Mouse (Mus musculus) midbrain, embryonic 16.5 days (tissue): ENCODE measurements around the gene Ppp3ca. TPM values are rescaled to one million over a fixed set of nuclear protein-coding genes. Genes with fewer than 3 reads are reported as not detected.

ENCODE experiments used
- ATAC-seq: fragments of 200-750 bp; cut with Nextera tagmentation; 2 replicates; pipeline ENCODE4 v1.8.0; 2017; ENCODE audit warnings: moderate TSS enrichment
- H3K27ac ChIP-seq: fragments of 300-500 bp; sonication (generic); 2 replicates; pipeline ENCODE4 v1.5.1; 2014; ENCODE audit warnings: mild to moderate bottlenecking, low read length, mixed read lengths
- H3K27me3 ChIP-seq: fragments of 300-500 bp; sonication (generic); 2 replicates; pipeline ENCODE4 v1.6.1; 2014; ENCODE audit warnings: low read depth, low read length, mixed read lengths; ENCODE audit not compliant: control insufficient read depth, insufficient read depth
- H3K36me3 ChIP-seq: fragments of 300-500 bp; sonication (generic); 2 replicates; pipeline ENCODE4 v1.6.1; 2014; ENCODE audit warnings: mild to moderate bottlenecking, low read length, moderate library complexity, mixed read lengths; ENCODE audit not compliant: control insufficient read depth, insufficient read depth
- H3K4me1 ChIP-seq: fragments of 300-500 bp; sonication (generic); 2 replicates; pipeline ENCODE4 v1.6.1; 2014; ENCODE audit warnings: mild to moderate bottlenecking, low read length, mixed read lengths; ENCODE audit not compliant: control insufficient read depth, insufficient read depth
- H3K4me2 ChIP-seq: fragments of 300-500 bp; sonication (generic); 2 replicates; pipeline ENCODE4 v1.6.1; 2014; ENCODE audit warnings: mild to moderate bottlenecking, low read length, mixed read lengths
- H3K4me3 ChIP-seq: fragments of 300-500 bp; sonication (generic); 2 replicates; pipeline ENCODE4 v1.5.1; 2014; ENCODE audit warnings: low read depth, mild to moderate bottlenecking, low read length, moderate library complexity, mixed read lengths
- H3K9ac ChIP-seq: fragments of 300-500 bp; sonication (generic); 2 replicates; pipeline ENCODE4 v1.6.1; 2014; ENCODE audit warnings: low read depth, low read length, mixed read lengths
- H3K9me3 ChIP-seq: fragments of 300-500 bp; sonication (generic); replicated peaks from 2 replicates; pipeline ENCODE4 v1.6.1; 2014; ENCODE audit warnings: mild to moderate bottlenecking, low read length, mixed read lengths; ENCODE audit not compliant: control insufficient read depth, poor library complexity, severe bottlenecking
- WGBS: fragments of 180-500 bp; shearing (Covaris S2); extraction: QIAGEN DNeasy Blood & Tissue Kit; methylation state at CpG from one replicate; pipeline ENCODE4 v1.1.7; 2014; 5-methylcytosine and 5-hydroxymethylcytosine counted together
- polyA plus RNA-seq: library from polyadenylated mRNA; unstranded; fragments of >200 nt; fragmentation: Nextera tagmentation; extraction: Ambion mirVana; gene quantifications from 2 replicates; pipeline ENCODE4 v1.2.1, GENCODE M21; 2015

Gene Ppp3ca
- polyA plus RNA-seq, 1 experiment from 2014 or later: 146 TPM

DNA sequence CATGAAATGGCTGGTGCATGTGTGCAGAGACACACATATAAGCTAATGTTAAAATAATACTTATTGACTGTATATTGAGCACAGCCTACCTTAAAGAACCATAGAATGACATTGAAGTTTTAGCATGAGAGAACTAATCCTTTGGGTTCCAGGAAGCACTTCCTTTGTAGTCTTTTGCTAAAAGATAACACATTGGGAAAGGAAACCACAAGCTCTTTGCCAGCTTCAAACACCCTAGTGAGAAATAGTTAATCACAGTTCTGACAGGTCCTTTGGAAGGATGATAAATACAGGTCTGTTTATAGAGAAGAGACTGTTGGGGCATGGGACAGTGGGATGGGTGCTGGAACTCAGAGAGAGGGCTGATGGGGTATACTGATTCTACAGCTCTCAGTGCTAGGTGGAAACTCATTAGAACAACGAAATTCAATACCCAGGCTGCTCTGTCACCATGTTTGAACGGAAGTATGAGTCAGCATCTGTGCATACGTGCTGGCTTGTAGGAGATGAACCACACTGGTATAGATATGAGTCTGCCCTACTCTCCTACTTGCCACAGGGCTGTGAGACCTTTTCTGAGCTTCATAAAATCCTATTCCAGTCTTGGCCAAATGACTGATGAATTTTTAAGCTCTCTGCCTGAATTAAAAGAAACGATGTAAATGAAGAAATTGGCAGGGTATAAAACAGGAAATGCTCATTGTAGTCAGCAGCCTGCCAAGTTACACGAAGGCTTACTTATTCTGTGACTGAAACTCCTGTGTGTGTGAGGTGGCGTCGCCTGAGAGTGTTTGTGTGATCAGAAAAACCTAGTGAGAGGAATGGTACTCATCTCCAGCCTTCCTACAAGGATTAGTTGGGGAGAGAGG, 271.0 kb downstream of the Ppp3ca start:
- no peaks in the 10 kb centered on the region for H3K4me1 ChIP-seq
- no peak overlapping the region for H3K27ac ChIP-seq
- H3K36me3 ChIP-seq: peaks cover 5% of the 10 kb centered on the region
- H3K4me3 ChIP-seq: no peak overlapping the region
- no peak overlapping the region for H3K4me2 ChIP-seq
- H3K9me3 ChIP-seq: no peaks in the 10 kb centered on the region
- H3K27me3 ChIP-seq: no peaks in the 10 kb centered on the region
- no peak for ATAC-seq
- WGBS: 81% methylated on average over 7 of the region's 7 CpGs
- no peak overlapping the region for H3K9ac ChIP-seq

DNA sequence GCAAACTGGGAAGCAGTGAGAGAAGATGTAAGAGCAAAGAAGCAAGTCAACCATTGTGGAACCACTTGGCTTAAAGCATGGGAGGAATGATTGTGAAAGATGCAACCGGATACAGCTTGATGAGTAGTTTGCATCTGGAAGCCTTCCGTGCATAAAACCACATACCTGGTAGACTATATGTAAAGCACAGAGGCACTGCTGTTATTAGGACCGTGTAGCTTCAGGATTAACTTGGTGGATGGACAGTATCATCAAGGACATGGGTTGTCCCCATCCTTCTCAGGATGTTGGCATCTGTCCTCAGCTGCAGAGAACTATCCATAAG, 271.6 kb downstream of the Ppp3ca start:
- 89% methylated on average over 3 of the region's 3 CpGs for WGBS
- no peaks in the 10 kb centered on the region for H3K9me3 ChIP-seq
- no peak overlapping the region for H3K9ac ChIP-seq
- H3K27ac ChIP-seq: no peak overlapping the region
- H3K27me3 ChIP-seq: no peaks in the 10 kb centered on the region
- H3K4me1 ChIP-seq: no peaks in the 10 kb centered on the region
- no peak overlapping the region for H3K4me3 ChIP-seq
- peaks cover 3% of the 10 kb centered on the region for H3K36me3 ChIP-seq
- no peak for ATAC-seq
- no peak overlapping the region for H3K4me2 ChIP-seq

DNA sequence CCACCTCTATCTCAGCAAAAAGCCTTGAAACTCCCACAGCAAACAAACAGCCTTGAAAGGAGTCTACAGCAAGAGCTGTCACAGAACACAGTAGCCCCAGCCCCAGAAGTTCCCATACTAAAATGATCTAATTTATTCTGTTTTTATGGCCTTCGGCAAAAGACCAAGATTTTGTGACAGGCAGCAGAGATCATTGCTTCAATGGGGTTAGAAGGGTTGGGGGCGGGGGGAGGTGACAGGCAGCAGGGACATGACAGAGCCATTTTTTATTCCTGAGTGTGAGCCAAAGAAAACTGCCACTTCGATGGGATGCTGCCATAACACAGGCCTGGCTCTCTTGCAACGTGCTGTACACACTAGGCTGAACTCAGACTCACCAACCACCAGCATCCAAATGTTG, 275.6 kb downstream of the Ppp3ca start:
- H3K27me3 ChIP-seq: no peaks in the 10 kb centered on the region
- H3K4me1 ChIP-seq: no peaks in the 10 kb centered on the region
- no peak for ATAC-seq
- WGBS: 74% methylated on average over 4 of the region's 4 CpGs
- H3K27ac ChIP-seq: no peak overlapping the region
- no peak overlapping the region for H3K9ac ChIP-seq
- H3K9me3 ChIP-seq: no peaks in the 10 kb centered on the region
- no peak overlapping the region for H3K4me2 ChIP-seq
- no peaks in the 10 kb centered on the region for H3K36me3 ChIP-seq
- H3K4me3 ChIP-seq: no peak overlapping the region

DNA sequence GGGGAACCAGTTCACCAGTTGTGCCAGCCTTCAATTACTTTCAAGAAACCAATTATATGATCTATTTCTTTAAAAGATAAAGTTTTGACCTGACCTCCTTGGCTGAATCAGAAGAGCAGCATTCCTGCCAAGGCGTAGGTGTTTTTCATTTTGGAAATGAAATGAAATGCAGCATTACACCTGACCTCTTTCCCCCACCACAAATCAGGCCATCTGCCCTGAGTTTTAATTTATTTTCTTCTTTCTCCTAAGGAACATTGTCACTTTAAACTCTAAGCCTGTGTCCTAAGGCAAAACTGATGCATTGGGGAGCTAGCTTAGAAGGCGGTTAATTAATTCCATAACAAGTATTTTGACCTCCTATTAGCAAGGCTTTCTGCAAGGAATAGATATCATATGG, 276.7 kb downstream of the Ppp3ca start:
- Histone ChIP-seq H3K9me3 (no peaks in the 10 kb centered on the region), H3K4me1 (no peaks in the 10 kb centered on the region), H3K4me2 (no peak overlapping the region), H3K36me3 (no peaks in the 10 kb centered on the region), H3K4me3 (no peak overlapping the region), H3K27me3 (no peaks in the 10 kb centered on the region), H3K9ac (no peak overlapping the region), H3K27ac (no peak overlapping the region)
- ATAC-seq: no peak
- 84% methylated on average over 2 of the region's 2 CpGs for WGBS

DNA sequence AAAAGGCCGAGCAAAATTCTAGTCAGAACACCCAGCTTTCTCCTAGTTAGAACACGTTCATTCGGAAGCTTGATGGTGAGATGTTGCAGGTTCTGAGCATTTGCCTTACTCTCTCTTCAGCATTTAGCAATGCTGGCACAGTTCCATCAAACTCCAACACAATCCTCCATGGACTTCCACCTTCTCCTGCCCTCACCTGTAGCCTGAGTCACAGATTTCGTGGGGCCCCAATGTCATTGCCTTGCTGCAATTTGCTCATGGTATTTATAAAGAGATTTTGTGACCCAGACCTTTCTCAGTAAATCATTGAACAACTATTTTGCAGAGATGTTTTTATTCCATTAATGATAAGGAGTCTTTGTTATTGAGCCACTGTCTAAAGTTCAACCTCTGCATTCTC, 278.2 kb downstream of the Ppp3ca start:
- no peak overlapping the region for H3K9ac ChIP-seq
- no peak overlapping the region for H3K4me3 ChIP-seq
- no peak overlapping the region for H3K4me2 ChIP-seq
- no peaks in the 10 kb centered on the region for H3K9me3 ChIP-seq
- no peak for ATAC-seq
- no peaks in the 10 kb centered on the region for H3K4me1 ChIP-seq
- H3K27me3 ChIP-seq: no peaks in the 10 kb centered on the region
- 91% methylated on average over 4 of the region's 4 CpGs for WGBS
- no peaks in the 10 kb centered on the region for H3K36me3 ChIP-seq
- H3K27ac ChIP-seq: no peak overlapping the region

DNA sequence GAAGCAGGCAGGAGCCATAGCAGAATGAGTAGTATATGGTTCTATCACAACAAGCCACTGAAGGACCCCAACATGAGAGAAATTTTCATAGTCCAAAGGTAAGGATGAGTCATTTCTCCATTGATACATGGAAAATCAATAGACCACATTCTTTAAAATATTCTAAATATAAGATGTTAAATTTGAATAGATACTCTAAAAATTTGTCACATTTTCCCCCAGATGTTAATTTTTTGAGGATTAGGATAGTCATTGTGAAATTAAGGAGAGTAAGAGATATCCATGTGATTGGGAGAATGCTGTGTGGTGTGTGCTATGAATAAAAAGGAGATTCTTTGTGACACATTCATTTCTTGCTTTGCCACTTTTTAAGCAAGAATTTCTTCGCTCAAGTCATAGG, 281.9 kb downstream of the Ppp3ca start:
- Histone ChIP-seq H3K4me2 (no peak overlapping the region), H3K27me3 (no peaks in the 10 kb centered on the region), H3K36me3 (no peaks in the 10 kb centered on the region), H3K9ac (no peak overlapping the region), H3K4me1 (no peaks in the 10 kb centered on the region), H3K27ac (no peak overlapping the region), H3K9me3 (no peaks in the 10 kb centered on the region), H3K4me3 (no peak overlapping the region)
- WGBS: 88% methylated on average over 1 of the region's 1 CpGs
- no peak for ATAC-seq

- no peak for ATAC-seq
- Histone ChIP-seq H3K4me1 (no peaks in the 10 kb centered on the region), H3K27ac (no peak overlapping the region), H3K36me3 (no peaks in the 10 kb centered on the region), H3K9me3 (no peaks in the 10 kb centered on the region), H3K4me2 (no peak overlapping the region), H3K4me3 (no peak overlapping the region), H3K27me3 (no peaks in the 10 kb centered on the region), H3K9ac (no peak overlapping the region)
- 89% methylated on average over 1 of the region's 1 CpGs for WGBS
Observed at GRCm38 (mm10) chr3:136952822-136953221, 282.9 kb downstream of the Ppp3ca start.

DNA sequence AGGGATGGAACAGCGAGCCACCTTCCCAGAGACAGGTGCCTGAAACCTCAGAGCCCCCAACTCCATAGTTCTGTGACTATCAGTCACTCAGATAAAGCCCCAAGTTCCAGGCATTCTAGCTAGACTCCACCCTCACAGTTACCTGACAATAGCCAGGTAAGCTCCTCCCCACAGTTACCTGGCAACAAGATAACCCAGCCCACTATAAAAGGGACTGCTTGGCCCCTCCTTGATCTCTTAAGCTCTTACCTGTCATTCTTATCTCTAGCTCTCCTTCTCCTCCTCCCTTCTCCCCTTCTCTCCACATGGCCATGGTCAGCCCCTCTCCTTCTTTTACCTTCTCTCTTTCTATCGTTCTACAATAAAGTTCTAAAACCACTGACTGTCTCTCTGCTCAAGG, 285.1 kb downstream of the Ppp3ca start:
- Histone ChIP-seq H3K9ac (no peak overlapping the region), H3K27me3 (no peaks in the 10 kb centered on the region), H3K36me3 (no peaks in the 10 kb centered on the region), H3K4me3 (no peak overlapping the region), H3K4me2 (no peak overlapping the region), H3K4me1 (no peaks in the 10 kb centered on the region), H3K9me3 (no peaks in the 10 kb centered on the region), H3K27ac (no peak overlapping the region)
- ATAC-seq: no peak
- 97% methylated on average over 2 of the region's 2 CpGs for whole genome bisulfite sequencing

DNA sequence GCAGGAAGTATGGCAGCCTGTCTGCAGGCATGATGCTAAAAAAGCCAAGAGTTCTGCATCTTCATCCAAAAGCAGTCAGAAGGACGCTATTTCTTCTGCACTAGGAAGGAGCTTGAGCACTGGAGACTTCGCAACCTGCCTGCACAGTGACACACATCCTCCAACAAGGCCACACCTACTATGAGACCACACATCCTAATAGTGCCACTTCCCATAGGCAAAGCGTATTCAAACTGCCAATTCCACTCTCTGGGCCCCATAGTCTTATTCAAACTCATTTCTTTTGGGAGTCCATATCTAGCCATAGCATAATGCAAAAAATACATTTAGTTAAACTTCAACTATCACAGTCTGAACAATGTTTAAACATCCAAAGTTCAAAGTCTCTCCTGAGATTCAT, 290.4 kb downstream of the Ppp3ca start:
- no peak for ATAC-seq
- H3K4me3 ChIP-seq: no peak overlapping the region
- WGBS: 91% methylated on average over 3 of the region's 3 CpGs
- no peak overlapping the region for H3K4me2 ChIP-seq
- H3K4me1 ChIP-seq: no peaks in the 10 kb centered on the region
- H3K27me3 ChIP-seq: no peaks in the 10 kb centered on the region
- no peaks in the 10 kb centered on the region for H3K9me3 ChIP-seq
- no peaks in the 10 kb centered on the region for H3K36me3 ChIP-seq
- H3K27ac ChIP-seq: no peak overlapping the region
- no peak overlapping the region for H3K9ac ChIP-seq
